Mouse (Mus musculus) midbrain, embryonic 16.5 days (tissue): ENCODE measurements at regions not wholly inside any gene's neighbourhood (a gene's known extent, or its start where the extent isn't known, plus 50 kb on each side); places are given as distances from the start of the nearest gene placed in this dataset.
A peak's percentile ranks its signal among the peaks of the same experiment; 100 is the strongest.

ENCODE experiments used
- ATAC-seq: fragments of 200-750 bp; cut with Nextera tagmentation; 2 replicates; pipeline ENCODE4 v1.8.0; 2017; ENCODE audit warnings: moderate TSS enrichment
- H3K27ac ChIP-seq: fragments of 300-500 bp; sonication (generic); 2 replicates; pipeline ENCODE4 v1.5.1; 2014; ENCODE audit warnings: mild to moderate bottlenecking, low read length, mixed read lengths
- H3K27me3 ChIP-seq: fragments of 300-500 bp; sonication (generic); 2 replicates; pipeline ENCODE4 v1.6.1; 2014; ENCODE audit warnings: low read depth, low read length, mixed read lengths; ENCODE audit not compliant: control insufficient read depth, insufficient read depth
- H3K36me3 ChIP-seq: fragments of 300-500 bp; sonication (generic); 2 replicates; pipeline ENCODE4 v1.6.1; 2014; ENCODE audit warnings: mild to moderate bottlenecking, low read length, moderate library complexity, mixed read lengths; ENCODE audit not compliant: control insufficient read depth, insufficient read depth
- H3K4me1 ChIP-seq: fragments of 300-500 bp; sonication (generic); 2 replicates; pipeline ENCODE4 v1.6.1; 2014; ENCODE audit warnings: mild to moderate bottlenecking, low read length, mixed read lengths; ENCODE audit not compliant: control insufficient read depth, insufficient read depth
- H3K4me2 ChIP-seq: fragments of 300-500 bp; sonication (generic); 2 replicates; pipeline ENCODE4 v1.6.1; 2014; ENCODE audit warnings: mild to moderate bottlenecking, low read length, mixed read lengths
- H3K4me3 ChIP-seq: fragments of 300-500 bp; sonication (generic); 2 replicates; pipeline ENCODE4 v1.5.1; 2014; ENCODE audit warnings: low read depth, mild to moderate bottlenecking, low read length, moderate library complexity, mixed read lengths
- H3K9ac ChIP-seq: fragments of 300-500 bp; sonication (generic); 2 replicates; pipeline ENCODE4 v1.6.1; 2014; ENCODE audit warnings: low read depth, low read length, mixed read lengths
- H3K9me3 ChIP-seq: fragments of 300-500 bp; sonication (generic); replicated peaks from 2 replicates; pipeline ENCODE4 v1.6.1; 2014; ENCODE audit warnings: mild to moderate bottlenecking, low read length, mixed read lengths; ENCODE audit not compliant: control insufficient read depth, poor library complexity, severe bottlenecking
- WGBS: fragments of 180-500 bp; shearing (Covaris S2); extraction: QIAGEN DNeasy Blood & Tissue Kit; methylation state at CpG from one replicate; pipeline ENCODE4 v1.1.7; 2014; 5-methylcytosine and 5-hydroxymethylcytosine counted together

DNA sequence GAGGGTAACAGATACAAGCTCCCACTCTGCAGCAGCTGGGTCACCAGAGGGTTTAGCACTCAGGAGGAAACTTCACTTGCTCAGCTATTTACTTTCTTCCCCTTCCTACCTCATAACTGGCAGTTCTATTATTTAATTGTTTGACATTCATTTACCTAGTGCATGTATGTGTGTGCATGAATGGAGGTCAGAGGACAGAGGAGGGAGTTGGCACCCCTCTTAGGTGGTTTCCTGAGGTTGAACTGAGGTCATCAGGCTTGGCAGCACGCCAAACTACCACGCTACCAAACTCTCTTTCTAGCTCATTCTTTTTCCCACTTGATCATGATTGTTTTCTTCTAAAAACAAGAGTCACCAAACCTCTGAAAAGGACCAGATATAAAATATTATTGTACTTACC lies 202.4 kb upstream of the Krr1 start:
- Histone ChIP-seq H3K4me2 (no peak overlapping the region), H3K27me3 (no peaks in the 10 kb centered on the region), H3K27ac (no peak overlapping the region), H3K4me1 (no peaks in the 10 kb centered on the region), H3K4me3 (no peak overlapping the region), H3K9ac (no peak overlapping the region), H3K9me3 (no peaks in the 10 kb centered on the region), H3K36me3 (no peaks in the 10 kb centered on the region)
- no peak for ATAC-seq
- WGBS: 86% methylated on average over 2 of the region's 2 CpGs

- H3K4me2 ChIP-seq: no peak overlapping the region
- H3K4me1 ChIP-seq: no peaks in the 10 kb centered on the region
- no peak overlapping the region for H3K9ac ChIP-seq
- no peaks in the 10 kb centered on the region for H3K36me3 ChIP-seq
- WGBS: 95% methylated on average over 4 of the region's 4 CpGs
- no peaks in the 10 kb centered on the region for H3K27me3 ChIP-seq
- H3K27ac ChIP-seq: no peak overlapping the region
- no peak for ATAC-seq
- no peak overlapping the region for H3K4me3 ChIP-seq
- H3K9me3 ChIP-seq: no peaks in the 10 kb centered on the region
Observed at GRCm38 (mm10) chr10:111771010-111771409, 201.5 kb upstream of the Krr1 start.

- Histone ChIP-seq H3K4me2 (no peak overlapping the region), H3K4me3 (no peak overlapping the region), H3K36me3 (no peaks in the 10 kb centered on the region), H3K9ac (no peak overlapping the region), H3K27me3 (no peaks in the 10 kb centered on the region), H3K27ac (no peak overlapping the region), H3K9me3 (no peaks in the 10 kb centered on the region), H3K4me1 (no peaks in the 10 kb centered on the region)
- ATAC-seq: no peak
Observed at GRCm38 (mm10) chr10:111777559-111777958, 194.9 kb upstream of the Krr1 start.

DNA sequence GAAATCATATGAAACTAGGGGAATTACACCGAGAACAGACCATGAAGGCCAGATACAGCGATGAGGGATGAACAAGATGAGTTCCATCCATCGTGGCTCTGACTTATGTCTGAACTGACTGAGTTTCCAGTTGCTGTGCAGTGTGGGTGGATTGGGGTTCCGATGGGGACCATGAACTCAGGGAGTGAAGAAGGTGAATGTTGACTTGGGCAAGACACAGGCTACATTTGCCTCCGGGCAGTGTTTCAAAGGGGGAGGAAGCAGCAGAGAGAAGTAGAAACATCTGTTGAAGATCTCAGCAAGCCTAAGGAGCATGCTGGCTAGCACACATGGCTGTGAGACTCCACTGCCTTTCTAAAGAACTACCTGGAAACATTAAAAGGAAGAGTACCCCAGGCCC lies 194.4 kb upstream of the Krr1 start:
- Histone ChIP-seq H3K9ac (no peak overlapping the region), H3K4me3 (no peak overlapping the region), H3K4me1 (no peaks in the 10 kb centered on the region), H3K4me2 (no peak overlapping the region), H3K36me3 (no peaks in the 10 kb centered on the region), H3K27me3 (no peaks in the 10 kb centered on the region), H3K9me3 (no peaks in the 10 kb centered on the region), H3K27ac (no peak overlapping the region)
- 87% methylated on average over 5 of the region's 5 CpGs for WGBS
- no peak for ATAC-seq

DNA sequence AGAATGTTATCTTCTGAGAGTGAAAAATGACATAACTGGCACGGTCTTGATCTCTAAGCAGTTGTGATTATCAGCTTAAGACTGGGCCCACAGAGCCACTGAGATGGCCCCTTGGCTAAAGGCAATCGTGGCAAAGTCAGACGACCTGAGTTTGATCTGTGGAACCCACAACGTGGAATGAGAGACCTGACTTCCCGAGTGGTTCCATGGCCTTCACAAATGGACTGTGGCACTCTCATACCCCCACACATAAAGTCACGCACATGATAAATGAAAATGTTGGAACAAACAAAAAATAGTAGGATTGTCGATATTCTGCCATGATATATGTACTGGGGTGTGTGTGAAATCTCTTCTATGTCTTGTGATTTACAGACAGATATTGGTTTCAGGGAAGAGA lies 192.5 kb upstream of the Krr1 start:
- no peaks in the 10 kb centered on the region for H3K27me3 ChIP-seq
- 95% methylated on average over 7 of the region's 7 CpGs for WGBS
- no peak for ATAC-seq
- H3K9ac ChIP-seq: no peak overlapping the region
- H3K9me3 ChIP-seq: no peaks in the 10 kb centered on the region
- H3K4me2 ChIP-seq: no peak overlapping the region
- H3K4me3 ChIP-seq: no peak overlapping the region
- no peaks in the 10 kb centered on the region for H3K36me3 ChIP-seq
- no peak overlapping the region for H3K27ac ChIP-seq
- no peaks in the 10 kb centered on the region; the same call in 1 of the 2 replicates for H3K4me1 ChIP-seq

GRCm38 (mm10) chr10:111782195-111782810 lies 190.2 kb upstream of the Krr1 start:
- Histone ChIP-seq H3K36me3 (no peaks in the 10 kb centered on the region), H3K4me1 (peaks cover under 1% of the 10 kb centered on the region; the same call in 1 of the 2 replicates), H3K4me2 (no peak overlapping the region), H3K9me3 (no peaks in the 10 kb centered on the region), H3K9ac (no peak overlapping the region), H3K27ac (no peak overlapping the region), H3K4me3 (no peak overlapping the region), H3K27me3 (no peaks in the 10 kb centered on the region)
- 84% methylated on average over 22 of the region's 22 CpGs for WGBS
- ATAC-seq: no peak

DNA sequence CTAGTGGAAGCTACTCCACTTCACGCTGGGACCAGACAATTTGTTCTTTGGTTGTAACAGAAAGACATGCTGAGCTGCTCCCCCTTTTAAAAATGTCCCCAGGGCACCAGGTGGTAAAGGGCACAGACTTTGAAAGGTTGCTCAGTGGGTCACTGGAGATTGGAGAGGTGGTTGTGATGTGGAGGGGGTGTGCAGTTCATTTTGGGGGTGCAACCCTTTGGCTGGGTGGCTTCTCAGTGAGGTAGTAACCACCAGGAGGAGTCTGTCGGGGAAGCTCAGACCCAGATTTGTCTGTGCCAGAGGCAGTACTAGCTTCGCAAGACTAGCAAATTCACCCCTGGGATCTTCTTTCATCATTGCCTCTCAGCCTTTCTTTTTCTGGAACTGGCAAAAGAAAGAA lies 189.0 kb upstream of the Krr1 start:
- H3K27me3 ChIP-seq: no peaks in the 10 kb centered on the region
- H3K4me2 ChIP-seq: no peak overlapping the region
- H3K36me3 ChIP-seq: no peaks in the 10 kb centered on the region
- H3K4me1 ChIP-seq: peaks cover 2% of the 10 kb centered on the region; the same call in 1 of the 2 replicates
- H3K4me3 ChIP-seq: no peak overlapping the region
- no peaks in the 10 kb centered on the region for H3K9me3 ChIP-seq
- no peak for ATAC-seq
- H3K9ac ChIP-seq: no peak overlapping the region
- WGBS: 53% methylated on average over 3 of the region's 3 CpGs
- H3K27ac ChIP-seq: no peak overlapping the region

DNA sequence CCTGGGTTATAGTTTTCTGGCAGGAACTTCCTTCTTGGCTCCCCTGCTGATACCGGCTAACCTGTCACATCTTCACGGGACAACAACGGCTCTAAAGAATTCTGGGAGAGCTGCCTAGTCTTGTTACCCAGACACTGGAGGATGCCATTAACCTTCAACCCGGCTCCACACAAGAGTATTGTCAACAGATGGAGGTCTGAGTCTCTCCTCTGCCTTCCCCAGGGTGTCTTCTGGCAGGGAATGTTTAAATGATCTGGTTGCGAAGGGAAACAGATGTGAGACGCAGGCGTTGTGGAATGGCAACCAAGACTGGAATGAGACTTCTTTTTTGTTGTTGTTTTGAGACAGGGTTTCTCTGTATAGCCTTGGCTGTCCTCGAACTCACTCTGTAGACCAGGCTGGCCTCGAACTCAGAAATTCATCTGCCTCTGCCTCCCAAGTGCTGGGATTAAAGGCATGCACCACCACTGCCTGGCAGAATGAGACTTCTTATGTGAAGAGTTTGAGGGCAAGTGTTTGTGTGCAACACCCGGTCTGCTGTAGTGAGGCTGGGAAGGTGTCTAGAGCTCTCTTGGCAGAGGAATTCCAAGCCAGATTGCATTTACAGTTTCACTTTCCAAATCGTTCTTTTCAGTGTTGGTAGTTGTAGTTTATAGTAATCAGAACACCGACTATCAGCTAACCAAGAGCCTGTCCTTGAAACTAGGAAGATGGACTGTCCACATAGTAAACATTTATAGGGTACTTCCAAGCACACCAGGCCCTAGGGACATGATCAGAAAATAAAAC lies 188.2 kb upstream of the Krr1 start:
- Histone ChIP-seq H3K4me3 (no peak overlapping the region), H3K27ac (no peak overlapping the region), H3K4me2 (no peak overlapping the region), H3K27me3 (no peaks in the 10 kb centered on the region), H3K36me3 (no peaks in the 10 kb centered on the region), H3K9me3 (no peaks in the 10 kb centered on the region), H3K4me1 (peaks cover 2% of the 10 kb centered on the region; the same call in 1 of the 2 replicates), H3K9ac (no peak overlapping the region)
- no peak for ATAC-seq
- 78% methylated on average over 12 of the region's 12 CpGs for WGBS

GRCm38 (mm10) chr10:111787175-111787574 lies 185.3 kb upstream of the Krr1 start:
- Histone ChIP-seq H3K9ac (no peak overlapping the region), H3K4me1 (peaks cover 2% of the 10 kb centered on the region; the same call in 1 of the 2 replicates), H3K27ac (peak overlapping the region; percentile 25; the same call in 1 of the 2 replicates), H3K27me3 (no peaks in the 10 kb centered on the region), H3K9me3 (no peaks in the 10 kb centered on the region), H3K4me3 (no peak overlapping the region), H3K4me2 (peak overlapping the region; percentile 18), H3K36me3 (no peaks in the 10 kb centered on the region)
- WGBS: 58% methylated on average over 9 of the region's 9 CpGs
- ATAC-seq: peak; percentile 39; the same call in 1 of the 2 replicates
